Mouse (Mus musculus): Measurements from ENCODE around the gene Opa3. TPM values are rescaled to one million over a fixed set of nuclear protein-coding genes. Genes with fewer than 3 reads are reported as not detected.

Gene Opa3
- polyA plus RNA-seq, 1 experiment from 2014 or later: 31.5 TPM

DNA sequence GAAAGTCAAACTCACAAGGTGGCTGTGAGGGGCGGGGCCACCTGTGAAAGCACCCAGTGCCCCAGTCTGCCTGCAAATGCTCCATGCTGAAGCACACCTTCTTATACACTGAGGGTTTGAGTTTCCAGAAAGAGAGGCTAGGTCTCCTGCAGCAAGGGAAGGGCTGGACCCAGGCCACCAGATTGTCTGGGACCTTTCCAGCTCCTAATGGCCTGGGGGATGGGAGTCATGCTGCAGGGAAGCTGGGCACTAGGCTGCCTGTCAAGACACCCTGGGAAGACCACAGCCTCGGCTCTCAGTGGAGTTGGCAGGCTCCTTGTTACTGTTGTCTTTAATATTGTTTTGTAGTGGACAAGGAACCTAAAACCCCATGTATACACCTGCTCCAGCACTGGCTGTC, 8.3 kb downstream of the Opa3 start:
- Histone ChIP-seq H3K27me3 (ENCODE audit: control insufficient read depth, insufficient read depth, low read depth, low read length) (no peaks in the 10 kb centered on the region), H3K4me2 (ENCODE audit: low read depth, low read length) (no peak overlapping the region), H3K9me3 (ENCODE audit: control insufficient read depth, low read length) (no peaks in the 10 kb centered on the region), H3K27ac (ENCODE audit: low read length) (no peak overlapping the region), H3K4me3 (ENCODE audit: low read length) (no peak overlapping the region), H3K9ac (ENCODE audit: low read length) (no peak overlapping the region), H3K36me3 (ENCODE audit: control insufficient read depth, insufficient read depth, low read length) (no peaks in the 10 kb centered on the region; the same call in 1 of the 2 replicates), H3K4me1 (replicated peaks; ENCODE audit: control insufficient read depth, insufficient read depth, low read length) (peaks cover 8% of the 10 kb centered on the region)
- 69% methylated on average over 2 of the region's 2 CpGs for WGBS
- ATAC-seq (ENCODE audit: low read depth): no peak

DNA sequence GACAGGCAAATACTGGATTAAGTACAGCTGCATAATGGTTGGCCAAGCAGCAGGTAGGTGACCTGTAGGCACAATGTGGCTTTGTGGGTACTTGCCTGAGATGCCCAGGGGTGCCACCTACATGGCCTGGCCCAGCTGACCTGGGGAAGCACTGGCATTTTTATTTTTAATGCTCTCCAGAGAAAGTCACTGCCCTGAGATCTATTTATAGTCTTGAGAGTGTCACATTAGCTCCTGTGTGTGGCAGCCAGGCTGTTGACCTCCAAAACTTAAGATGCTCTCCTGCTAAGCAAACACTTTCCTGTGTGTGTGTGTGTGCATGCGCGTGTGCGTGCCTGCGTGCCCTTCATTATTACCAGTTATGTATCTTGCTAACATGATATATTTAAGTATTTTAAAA, 10.2 kb downstream of the Opa3 start:
- H3K36me3 ChIP-seq (ENCODE audit: control insufficient read depth, insufficient read depth, low read length): no peaks in the 10 kb centered on the region; the same call in 1 of the 2 replicates
- no peaks in the 10 kb centered on the region for H3K27me3 ChIP-seq (ENCODE audit: control insufficient read depth, insufficient read depth, low read depth, low read length)
- no peak overlapping the region for H3K9ac ChIP-seq (ENCODE audit: low read length)
- 71% methylated on average over 4 of the region's 4 CpGs for WGBS
- H3K9me3 ChIP-seq (ENCODE audit: control insufficient read depth, low read length): no peaks in the 10 kb centered on the region
- H3K4me1 ChIP-seq (replicated peaks; ENCODE audit: control insufficient read depth, insufficient read depth, low read length): peaks cover 8% of the 10 kb centered on the region
- H3K4me2 ChIP-seq (ENCODE audit: low read depth, low read length): no peak overlapping the region
- H3K27ac ChIP-seq (ENCODE audit: low read length): 0 out of 2 replicates have a peak overlapping the region, but pooled peaks have one; percentile 1
- ATAC-seq (ENCODE audit: low read depth): 0 out of 2 replicates have a peak, but pooled peaks have one; percentile 21
- no peak overlapping the region for H3K4me3 ChIP-seq (ENCODE audit: low read length)

DNA sequence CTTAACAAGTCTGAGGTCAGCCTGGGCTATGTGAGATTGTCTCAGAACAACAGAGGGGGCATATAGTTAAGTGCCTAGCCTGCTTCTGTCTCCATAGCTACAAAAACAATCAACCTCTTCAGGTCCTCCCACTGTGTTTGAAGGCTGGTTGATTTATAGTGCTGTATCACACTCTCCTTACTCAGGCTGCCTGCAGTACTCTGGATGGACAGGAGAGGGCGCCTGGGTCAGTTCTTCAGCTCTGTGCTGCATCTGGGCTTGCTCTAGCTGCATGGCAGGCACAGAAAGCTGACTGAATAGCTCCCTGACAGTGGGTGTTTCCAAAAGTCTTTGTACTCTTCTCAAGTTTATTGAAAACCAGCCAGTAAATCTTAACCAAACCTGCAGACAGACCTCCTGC, 11.3 kb downstream of the Opa3 start:
- WGBS: 0% methylated on average over 1 of the region's 1 CpGs
- no peak overlapping the region for H3K4me3 ChIP-seq (ENCODE audit: low read length)

DNA sequence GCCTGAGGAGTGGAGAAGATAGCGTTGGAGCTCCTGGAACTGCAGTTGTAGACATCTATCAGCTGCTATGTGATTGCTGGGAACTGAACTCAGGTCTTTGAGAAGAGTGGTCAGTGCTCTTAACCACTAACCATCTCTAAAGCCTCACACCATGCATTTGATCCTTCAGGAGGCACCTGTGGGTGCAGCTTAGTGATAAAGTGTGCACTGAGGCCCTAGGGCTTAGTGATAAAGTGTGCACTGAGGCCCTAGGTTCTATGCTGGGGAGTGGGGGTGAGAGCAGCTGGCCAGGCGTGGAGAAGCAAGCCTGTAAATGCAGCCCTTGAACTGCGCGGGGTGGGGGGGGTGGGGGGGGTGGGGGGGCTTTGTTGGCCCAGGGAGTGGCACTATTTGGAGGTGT, 11.9 kb downstream of the Opa3 start:
- 80% methylated on average over 4 of the region's 4 CpGs for WGBS
- Histone ChIP-seq H3K4me1 (replicated peaks; ENCODE audit: control insufficient read depth, insufficient read depth, low read length) (peaks cover 8% of the 10 kb centered on the region), H3K9me3 (ENCODE audit: control insufficient read depth, low read length) (no peaks in the 10 kb centered on the region), H3K4me3 (ENCODE audit: low read length) (no peak overlapping the region), H3K27ac (ENCODE audit: low read length) (no peak overlapping the region), H3K36me3 (ENCODE audit: control insufficient read depth, insufficient read depth, low read length) (no peaks in the 10 kb centered on the region), H3K4me2 (ENCODE audit: low read depth, low read length) (no peak overlapping the region), H3K9ac (ENCODE audit: low read length) (no peak overlapping the region), H3K27me3 (ENCODE audit: control insufficient read depth, insufficient read depth, low read depth, low read length) (no peaks in the 10 kb centered on the region)
- ATAC-seq (ENCODE audit: low read depth): no peak

More for the DNA sequence above, 11.3 kb downstream of the Opa3 start:
- Histone ChIP-seq H3K9me3 (ENCODE audit: control insufficient read depth, low read length) (no peaks in the 10 kb centered on the region), H3K27ac (ENCODE audit: low read length) (no peak overlapping the region), H3K27me3 (ENCODE audit: control insufficient read depth, insufficient read depth, low read depth, low read length) (no peaks in the 10 kb centered on the region), H3K36me3 (ENCODE audit: control insufficient read depth, insufficient read depth, low read length) (no peaks in the 10 kb centered on the region), H3K4me1 (replicated peaks; ENCODE audit: control insufficient read depth, insufficient read depth, low read length) (peaks cover 8% of the 10 kb centered on the region), H3K4me2 (ENCODE audit: low read depth, low read length) (no peak overlapping the region), H3K9ac (ENCODE audit: low read length) (no peak overlapping the region)
- peak; percentile 91 for ATAC-seq (ENCODE audit: low read depth)

DNA sequence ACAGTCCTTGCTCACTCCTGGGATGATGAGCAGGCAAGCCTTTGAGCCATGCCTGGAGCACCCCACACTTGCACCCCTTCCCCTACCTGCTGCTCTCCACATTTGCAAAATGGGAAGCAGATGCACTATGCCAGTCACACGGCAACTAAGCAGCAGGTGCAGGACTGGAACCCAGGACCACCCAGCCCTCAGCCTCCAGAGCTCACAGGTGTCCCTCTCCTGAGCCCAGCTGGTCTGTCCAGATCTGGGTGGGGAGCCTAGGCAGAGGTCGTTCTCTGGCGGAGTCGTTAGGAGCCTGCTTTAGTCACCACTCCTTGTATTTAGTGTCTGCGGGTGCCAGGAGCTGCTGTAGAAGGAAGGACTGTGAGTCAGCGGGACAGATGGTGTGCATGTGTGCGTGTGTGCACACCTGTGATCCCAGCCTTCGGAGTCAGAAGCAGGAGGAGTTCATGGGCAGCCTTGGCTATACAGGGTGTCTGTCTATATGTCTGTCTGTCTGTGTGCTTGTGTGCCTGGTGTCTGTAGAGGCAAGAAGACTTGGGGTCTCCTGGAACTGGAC, 12.8 kb downstream of the Opa3 start:
- peaks cover 2% of the 10 kb centered on the region; the same call in 1 of the 2 replicates for H3K36me3 ChIP-seq (ENCODE audit: control insufficient read depth, insufficient read depth, low read length)
- no peak overlapping the region for H3K27ac ChIP-seq (ENCODE audit: low read length)
- ATAC-seq (ENCODE audit: low read depth): no peak
- no peaks in the 10 kb centered on the region for H3K27me3 ChIP-seq (ENCODE audit: control insufficient read depth, insufficient read depth, low read depth, low read length)
- H3K4me1 ChIP-seq (replicated peaks; ENCODE audit: control insufficient read depth, insufficient read depth, low read length): peaks cover 8% of the 10 kb centered on the region
- H3K4me2 ChIP-seq (ENCODE audit: low read depth, low read length): no peak overlapping the region
- no peak overlapping the region for H3K9ac ChIP-seq (ENCODE audit: low read length)
- 81% methylated on average over 8 of the region's 8 CpGs for WGBS
- H3K9me3 ChIP-seq (ENCODE audit: control insufficient read depth, low read length): no peaks in the 10 kb centered on the region
- no peak overlapping the region for H3K4me3 ChIP-seq (ENCODE audit: low read length)

DNA sequence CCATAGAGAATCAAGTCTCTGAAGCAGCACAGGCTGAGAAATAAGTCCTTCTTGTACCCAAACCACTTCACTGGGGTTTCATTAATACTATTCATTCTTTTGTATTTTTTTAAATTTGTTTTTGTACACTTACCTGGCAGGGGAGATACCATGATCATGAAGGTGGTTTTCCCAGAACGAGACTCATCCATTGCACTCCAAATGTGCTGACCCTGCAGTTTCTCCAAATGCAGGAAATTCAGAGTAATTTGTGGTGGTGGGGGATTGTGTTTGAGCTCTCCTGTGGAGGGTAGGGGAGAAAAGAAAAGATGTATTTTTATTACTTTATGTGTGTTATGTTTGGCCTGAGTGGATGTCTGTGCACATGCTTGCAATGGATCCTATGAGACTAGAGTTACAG, 13.9 kb downstream of the Opa3 start:
- WGBS: 84% methylated on average over 1 of the region's 1 CpGs
- H3K27ac ChIP-seq (ENCODE audit: low read length): no peak overlapping the region
- no peak overlapping the region for H3K4me3 ChIP-seq (ENCODE audit: low read length)
- H3K9me3 ChIP-seq (ENCODE audit: control insufficient read depth, low read length): no peaks in the 10 kb centered on the region
- H3K36me3 ChIP-seq (ENCODE audit: control insufficient read depth, insufficient read depth, low read length): peaks cover 5% of the 10 kb centered on the region; the same call in 1 of the 2 replicates
- H3K9ac ChIP-seq (ENCODE audit: low read length): no peak overlapping the region
- H3K4me1 ChIP-seq (replicated peaks; ENCODE audit: control insufficient read depth, insufficient read depth, low read length): peaks cover 5% of the 10 kb centered on the region; the same call in 1 of the 2 replicates
- H3K4me2 ChIP-seq (ENCODE audit: low read depth, low read length): no peak overlapping the region
- no peak for ATAC-seq (ENCODE audit: low read depth)
- H3K27me3 ChIP-seq (ENCODE audit: control insufficient read depth, insufficient read depth, low read depth, low read length): no peaks in the 10 kb centered on the region

DNA sequence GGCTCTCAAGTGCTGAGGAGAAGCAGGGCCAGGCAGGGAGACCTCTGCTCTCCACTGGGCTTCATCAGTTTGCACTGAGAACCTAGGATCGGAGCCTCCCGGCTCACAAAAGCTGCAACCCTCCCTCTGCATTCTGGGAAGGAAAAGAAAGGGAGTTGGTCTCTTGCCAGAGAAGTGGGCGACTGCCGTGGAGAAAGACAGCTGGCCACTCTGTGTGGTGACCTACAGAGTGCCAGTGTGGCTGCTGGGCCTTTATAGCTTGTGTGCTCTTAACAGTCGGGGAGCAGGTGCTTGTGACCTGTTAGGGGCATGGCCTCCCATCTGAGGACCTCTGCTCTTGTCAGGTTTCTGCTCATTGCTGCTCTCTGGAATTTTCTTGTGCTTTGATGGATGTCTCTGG, 15.7 kb downstream of the Opa3 start:
- Histone ChIP-seq H3K9ac (ENCODE audit: low read length) (no peak overlapping the region), H3K4me3 (ENCODE audit: low read length) (no peak overlapping the region), H3K27me3 (ENCODE audit: control insufficient read depth, insufficient read depth, low read depth, low read length) (no peaks in the 10 kb centered on the region), H3K27ac (ENCODE audit: low read length) (no peak overlapping the region), H3K4me1 (replicated peaks; ENCODE audit: control insufficient read depth, insufficient read depth, low read length) (peaks cover 2% of the 10 kb centered on the region; the same call in 1 of the 2 replicates), H3K9me3 (ENCODE audit: control insufficient read depth, low read length) (no peaks in the 10 kb centered on the region), H3K4me2 (ENCODE audit: low read depth, low read length) (no peak overlapping the region), H3K36me3 (ENCODE audit: control insufficient read depth, insufficient read depth, low read length) (peaks cover 9% of the 10 kb centered on the region; the same call in 1 of the 2 replicates)
- 59% methylated on average over 5 of the region's 5 CpGs for WGBS
- no peak for ATAC-seq (ENCODE audit: low read depth)

DNA sequence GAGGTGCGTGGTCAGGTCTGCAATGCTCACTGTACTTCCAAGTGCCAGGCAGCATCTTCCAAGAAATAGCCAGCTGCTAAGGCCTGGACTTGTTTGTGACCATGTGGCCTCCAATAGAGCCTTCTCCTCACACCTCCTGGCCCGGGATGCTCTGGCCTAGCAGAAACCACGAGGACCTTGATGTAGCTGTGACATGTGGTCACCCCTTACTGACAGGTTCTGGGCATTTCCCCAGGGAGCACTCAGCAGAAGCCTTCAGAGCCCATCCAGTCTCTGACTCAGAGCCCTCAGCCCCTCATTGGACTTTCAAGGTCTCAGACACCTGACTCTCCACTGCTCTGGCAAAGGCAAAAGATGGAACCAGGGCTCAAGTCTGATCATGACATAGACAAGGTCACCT, 16.9 kb downstream of the Opa3 start:
- no peak for ATAC-seq (ENCODE audit: low read depth)
- H3K9me3 ChIP-seq (ENCODE audit: control insufficient read depth, low read length): no peaks in the 10 kb centered on the region
- no peak overlapping the region for H3K27ac ChIP-seq (ENCODE audit: low read length)
- H3K27me3 ChIP-seq (ENCODE audit: control insufficient read depth, insufficient read depth, low read depth, low read length): no peaks in the 10 kb centered on the region
- H3K9ac ChIP-seq (ENCODE audit: low read length): no peak overlapping the region
- H3K4me1 ChIP-seq (replicated peaks; ENCODE audit: control insufficient read depth, insufficient read depth, low read length): no peaks in the 10 kb centered on the region
- WGBS: 72% methylated on average over 3 of the region's 3 CpGs
- peaks cover 9% of the 10 kb centered on the region; the same call in 1 of the 2 replicates for H3K36me3 ChIP-seq (ENCODE audit: control insufficient read depth, insufficient read depth, low read length)
- H3K4me3 ChIP-seq (ENCODE audit: low read length): no peak overlapping the region
- no peak overlapping the region for H3K4me2 ChIP-seq (ENCODE audit: low read depth, low read length)

DNA sequence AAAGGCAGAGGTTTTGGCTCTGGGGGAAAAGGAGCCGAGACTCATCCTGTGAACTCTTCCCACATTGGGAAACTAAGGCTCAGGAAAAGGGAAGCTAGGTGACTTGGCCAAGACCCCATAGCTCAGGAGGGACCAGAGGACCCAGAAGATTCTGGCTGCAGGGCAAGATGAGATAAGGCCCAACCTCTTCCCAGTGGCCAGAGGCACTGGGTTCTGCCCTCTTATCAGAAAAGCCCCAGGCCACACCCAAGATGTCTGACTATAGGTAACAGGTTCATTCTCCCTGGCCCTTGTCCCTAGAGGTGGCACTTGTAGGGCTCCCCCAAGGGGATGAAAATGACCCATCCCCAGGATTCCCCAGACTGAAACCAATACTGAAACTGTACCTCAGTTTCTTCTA, 18.7 kb downstream of the Opa3 start:
- peaks cover 9% of the 10 kb centered on the region; the same call in 1 of the 2 replicates for H3K36me3 ChIP-seq (ENCODE audit: control insufficient read depth, insufficient read depth, low read length)
- 93% methylated on average over 1 of the region's 1 CpGs for WGBS
- no peaks in the 10 kb centered on the region for H3K9me3 ChIP-seq (ENCODE audit: control insufficient read depth, low read length)
- H3K27ac ChIP-seq (ENCODE audit: low read length): no peak overlapping the region
- H3K4me2 ChIP-seq (ENCODE audit: low read depth, low read length): no peak overlapping the region
- H3K27me3 ChIP-seq (ENCODE audit: control insufficient read depth, insufficient read depth, low read depth, low read length): no peaks in the 10 kb centered on the region
- no peak overlapping the region for H3K4me3 ChIP-seq (ENCODE audit: low read length)
- no peak for ATAC-seq (ENCODE audit: low read depth)
- no peaks in the 10 kb centered on the region for H3K4me1 ChIP-seq (replicated peaks; ENCODE audit: control insufficient read depth, insufficient read depth, low read length)
- H3K9ac ChIP-seq (ENCODE audit: low read length): no peak overlapping the region

Data from lung, embryonic 16.5 days (tissue).